Mouse (Mus musculus): ENCODE results near the gene Xpo4. TPM values are rescaled to one million over a fixed set of nuclear protein-coding genes. Genes with fewer than 3 reads are reported as not detected.
A peak's percentile ranks its signal among the peaks of the same experiment; 100 is the strongest.

Gene Xpo4
- 8.8 and 8.9 TPM in 2 replicates for polyA plus RNA-seq (2012; ENCODE audit: insufficient read depth, insufficient read length, missing spikeins)

DNA sequence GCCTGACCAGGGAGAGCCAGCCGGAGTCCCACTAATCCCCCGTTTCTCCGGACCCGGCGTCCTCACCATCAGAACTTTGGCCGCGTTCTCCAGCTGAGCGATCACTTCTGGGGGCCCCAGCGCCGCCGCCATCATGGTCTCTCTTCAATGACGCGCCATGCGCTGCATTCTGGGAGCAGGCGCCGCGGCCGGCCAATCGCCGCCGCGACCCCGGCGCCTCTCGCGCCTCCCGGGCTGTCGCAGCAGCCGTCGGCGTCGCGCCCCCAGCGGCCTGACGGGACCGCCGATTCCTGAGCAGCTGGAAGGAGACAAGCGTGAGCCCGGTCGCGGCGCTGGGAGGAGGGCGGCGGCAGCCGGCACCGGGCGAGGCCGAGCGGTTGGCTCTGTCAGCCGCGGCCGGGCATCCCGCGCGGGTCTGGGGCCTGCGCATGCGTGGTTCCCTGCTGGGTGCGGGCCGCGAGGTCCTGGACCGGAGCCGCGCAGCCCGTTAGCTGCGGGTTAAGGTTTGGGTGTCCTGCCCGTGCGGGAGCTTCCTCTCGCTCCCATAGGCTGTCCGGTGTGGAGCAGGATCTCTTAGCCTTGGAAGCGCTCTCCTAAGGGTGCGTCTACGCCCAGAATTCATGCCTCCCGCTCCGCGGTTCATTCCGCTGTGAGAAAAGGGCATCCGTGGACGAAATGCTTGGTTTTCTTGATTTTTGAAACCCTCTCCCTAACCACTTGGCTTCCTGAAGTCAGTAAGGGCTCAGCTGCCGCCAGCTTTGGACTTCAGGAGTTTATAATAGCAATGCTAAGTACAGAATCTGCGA lies at the start of gene Xpo4:
TSS of gene Xpo4 (minus strand) at position 609 of the 806 bp plus-strand sequence.
- peak within 1 kb of the TSS; percentile 82 for H3K4me3 ChIP-seq (ENCODE audit: insufficient read depth, low read length)
- TF ChIP-seq CTCF (IDR thresholded peaks at IDR 0.05; ENCODE audit: low read depth, low read length) (no peak), POLR2A (IDR thresholded peaks at IDR 0.05; ENCODE audit: borderline replicate concordance, low read depth, low read length) (no peak)

DNA sequence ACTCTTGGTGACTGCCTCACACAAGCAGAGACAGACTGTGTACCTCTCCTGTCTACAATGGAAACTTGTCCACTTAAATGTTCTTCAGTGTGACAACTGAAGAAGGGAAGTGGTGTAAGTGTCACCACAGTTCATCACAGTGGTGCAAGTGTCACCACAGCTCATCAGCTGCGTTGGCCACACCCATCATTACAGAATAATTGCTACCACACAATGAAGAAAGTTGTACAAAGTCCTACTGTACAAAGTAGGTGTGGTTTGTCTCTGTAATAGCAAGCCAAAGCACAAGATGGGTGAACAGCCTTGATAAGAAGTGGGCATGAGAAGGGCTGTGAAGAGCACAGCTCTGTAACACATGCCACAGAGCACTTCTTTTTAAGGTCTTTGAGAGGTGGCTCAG lies 47.7 kb upstream of the Xpo4 start:
- H3K4me1 ChIP-seq (ENCODE audit: control insufficient read depth, insufficient read depth, low read length), result peaks cover 12% of the 10 kb centered on the region
- no peak for TF ChIP-seq POLR2A (IDR thresholded peaks at IDR 0.05; ENCODE audit: borderline replicate concordance, low read depth, low read length)
- TF ChIP-seq CTCF (IDR thresholded peaks at IDR 0.05; ENCODE audit: low read depth, low read length), result no peak
- H3K4me3 ChIP-seq (ENCODE audit: insufficient read depth, low read length), result no peak overlapping the region
- no peak overlapping the region for H3K27ac ChIP-seq (ENCODE audit: insufficient read depth, low read depth, low read length)

More for the DNA sequence above, at the start of gene Xpo4:
- peak within 1 kb of the TSS; percentile 64 for H3K27ac ChIP-seq (ENCODE audit: insufficient read depth, low read depth, low read length)
- peaks cover 25% of the 10 kb centered on the region for H3K4me1 ChIP-seq (ENCODE audit: control insufficient read depth, insufficient read depth, low read length)

DNA sequence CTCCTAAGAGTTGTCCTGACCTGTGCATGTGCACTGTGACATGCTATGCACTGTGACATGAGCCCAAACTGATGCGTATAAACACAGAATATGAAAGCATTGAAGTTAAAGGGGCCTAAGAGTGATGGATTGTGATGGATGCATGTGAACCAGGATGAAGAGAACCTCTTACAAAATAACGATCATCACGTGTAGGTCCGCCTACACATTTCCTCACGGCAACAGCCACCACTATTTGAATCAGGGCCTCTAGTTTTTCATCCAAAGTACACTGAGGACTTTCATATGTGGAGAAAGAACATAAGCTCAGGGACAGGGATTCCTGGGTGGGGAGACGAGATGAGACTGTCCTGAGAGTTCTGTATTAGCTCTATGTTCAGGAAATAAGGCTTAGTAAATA lies 45.8 kb upstream of the Xpo4 start:
- TF ChIP-seq POLR2A (IDR thresholded peaks at IDR 0.05; ENCODE audit: borderline replicate concordance, low read depth, low read length) (no peak), CTCF (IDR thresholded peaks at IDR 0.05; ENCODE audit: low read depth, low read length) (no peak)
- H3K27ac ChIP-seq (ENCODE audit: insufficient read depth, low read depth, low read length), result no peak overlapping the region
- no peak overlapping the region for H3K4me3 ChIP-seq (ENCODE audit: insufficient read depth, low read length)
- peaks cover 12% of the 10 kb centered on the region for H3K4me1 ChIP-seq (ENCODE audit: control insufficient read depth, insufficient read depth, low read length)

DNA sequence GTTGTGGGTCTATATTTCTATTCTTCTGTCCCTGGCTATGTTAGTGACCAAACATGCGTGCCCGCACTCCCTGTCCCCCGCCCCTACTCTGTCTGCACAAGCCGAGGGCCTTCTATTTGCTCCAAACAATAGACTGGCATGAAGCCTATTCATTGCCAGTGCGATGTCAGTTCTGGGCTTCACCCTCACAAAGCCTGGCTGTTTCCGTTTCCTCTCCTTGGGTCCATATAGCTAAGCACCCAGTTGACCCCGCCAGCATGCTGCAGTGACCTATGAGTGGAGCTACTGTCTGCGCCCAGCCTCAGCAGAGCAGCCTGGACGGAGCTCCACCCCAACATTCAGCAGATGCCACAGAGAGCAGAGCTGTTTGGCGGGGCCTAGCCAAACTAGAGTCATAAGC lies 43.9 kb upstream of the Xpo4 start:
- Histone ChIP-seq H3K27ac (ENCODE audit: insufficient read depth, low read depth, low read length) (no peak overlapping the region), H3K4me1 (ENCODE audit: control insufficient read depth, insufficient read depth, low read length) (peaks cover 12% of the 10 kb centered on the region)

DNA sequence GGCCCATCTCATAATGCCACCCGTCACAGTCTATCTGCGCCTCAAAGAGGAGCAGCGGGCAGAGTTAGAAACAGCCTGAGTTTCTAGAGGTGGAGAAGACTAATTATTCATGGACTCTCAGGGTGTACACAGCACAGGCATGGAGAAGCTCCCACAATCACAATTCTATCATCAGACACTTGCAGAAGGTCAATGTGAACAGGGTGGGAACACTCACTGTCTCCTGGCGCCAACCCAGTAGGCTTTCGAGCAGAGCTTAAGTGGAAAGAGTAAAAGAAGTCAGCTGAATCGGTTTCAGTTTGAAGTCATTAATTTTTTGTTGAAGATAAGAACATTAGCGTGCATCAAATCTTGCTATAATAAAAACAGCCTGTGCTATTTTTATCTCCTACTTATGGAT lies 43.4 kb upstream of the Xpo4 start:
- Histone ChIP-seq H3K4me3 (ENCODE audit: insufficient read depth, low read length) (no peak overlapping the region), H3K27ac (ENCODE audit: insufficient read depth, low read depth, low read length) (no peak overlapping the region), H3K4me1 (ENCODE audit: control insufficient read depth, insufficient read depth, low read length) (peaks cover 12% of the 10 kb centered on the region)
- TF ChIP-seq CTCF (IDR thresholded peaks at IDR 0.05; ENCODE audit: low read depth, low read length), result no peak
- TF ChIP-seq POLR2A (IDR thresholded peaks at IDR 0.05; ENCODE audit: borderline replicate concordance, low read depth, low read length), result no peak

More for the DNA sequence above, 43.9 kb upstream of the Xpo4 start:
- TF ChIP-seq CTCF (IDR thresholded peaks at IDR 0.05; ENCODE audit: low read depth, low read length), result no peak
- no peak for TF ChIP-seq POLR2A (IDR thresholded peaks at IDR 0.05; ENCODE audit: borderline replicate concordance, low read depth, low read length)
- no peak overlapping the region for H3K4me3 ChIP-seq (ENCODE audit: insufficient read depth, low read length)

DNA sequence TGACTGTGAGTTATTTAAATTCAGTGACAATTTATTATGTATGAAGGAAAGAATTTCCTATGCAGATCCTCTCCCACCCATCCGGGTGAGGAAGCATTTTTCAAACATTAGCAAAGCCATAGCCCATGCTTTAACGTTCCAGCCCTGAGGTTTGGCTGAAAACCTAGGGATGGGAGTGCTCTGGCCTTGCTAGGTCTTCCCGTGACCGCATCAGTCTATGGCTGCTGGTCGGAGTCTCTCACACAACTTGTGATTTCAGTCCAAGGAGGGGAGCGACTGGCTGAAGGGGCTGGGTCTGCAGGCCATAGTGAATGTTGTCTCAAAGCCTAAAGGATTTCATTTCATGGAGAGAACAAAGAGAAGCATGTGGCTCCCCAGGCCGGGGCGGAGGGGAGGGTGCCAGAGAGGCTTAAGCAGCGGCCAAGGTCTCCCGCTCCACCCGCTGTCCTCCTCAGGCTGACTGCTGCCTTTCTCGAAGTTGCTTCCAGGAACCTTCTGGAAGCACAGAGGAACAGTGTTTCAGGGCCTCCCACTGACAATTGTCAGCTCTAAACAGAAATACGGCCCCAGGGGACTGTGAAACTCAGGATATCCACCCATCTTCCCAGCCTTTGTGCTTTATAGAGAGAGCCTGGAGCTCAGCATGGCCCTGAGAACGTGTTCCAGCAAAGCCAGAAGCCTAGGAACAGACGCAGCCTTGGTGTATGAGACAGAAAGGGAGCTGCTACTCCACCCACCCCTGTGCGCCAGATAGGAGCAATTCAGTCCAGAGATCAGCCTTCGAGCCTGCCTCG lies 42.1 kb upstream of the Xpo4 start:
- Histone ChIP-seq H3K4me1 (ENCODE audit: control insufficient read depth, insufficient read depth, low read length) (peaks cover under 1% of the 10 kb centered on the region), H3K27ac (ENCODE audit: insufficient read depth, low read depth, low read length) (no peak overlapping the region)

DNA sequence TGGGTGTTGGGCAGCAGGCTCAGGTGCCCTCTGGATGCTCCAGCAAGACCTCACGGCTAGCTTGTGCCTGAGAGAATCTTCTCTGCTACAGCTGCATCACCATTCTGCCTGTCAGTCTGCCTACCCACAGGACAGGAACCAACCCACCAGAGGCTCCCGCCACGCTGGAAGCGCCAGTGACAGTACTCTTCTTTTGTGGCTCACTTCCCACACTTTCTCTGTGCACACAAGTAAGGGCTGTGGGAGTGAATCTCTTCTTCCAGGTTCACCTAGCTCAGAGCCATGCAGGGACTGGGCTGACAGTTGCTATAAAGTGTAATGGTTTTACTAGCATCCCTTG lies 41.5 kb upstream of the Xpo4 start:
- peaks cover 6% of the 10 kb centered on the region; the same call in 1 of the 2 replicates for H3K4me1 ChIP-seq (ENCODE audit: control insufficient read depth, insufficient read depth, low read length)
- H3K27ac ChIP-seq (ENCODE audit: insufficient read depth, low read depth, low read length), result no peak overlapping the region
- H3K4me3 ChIP-seq (ENCODE audit: insufficient read depth, low read length), result no peak overlapping the region
- TF ChIP-seq CTCF (IDR thresholded peaks at IDR 0.05; ENCODE audit: low read depth, low read length), result no peak
- TF ChIP-seq POLR2A (IDR thresholded peaks at IDR 0.05; ENCODE audit: borderline replicate concordance, low read depth, low read length), result no peak

More for the DNA sequence above, 42.1 kb upstream of the Xpo4 start:
- no peak for TF ChIP-seq POLR2A (IDR thresholded peaks at IDR 0.05; ENCODE audit: borderline replicate concordance, low read depth, low read length)
- no peak for TF ChIP-seq CTCF (IDR thresholded peaks at IDR 0.05; ENCODE audit: low read depth, low read length)
- H3K4me3 ChIP-seq (ENCODE audit: insufficient read depth, low read length), result no peak overlapping the region

DNA sequence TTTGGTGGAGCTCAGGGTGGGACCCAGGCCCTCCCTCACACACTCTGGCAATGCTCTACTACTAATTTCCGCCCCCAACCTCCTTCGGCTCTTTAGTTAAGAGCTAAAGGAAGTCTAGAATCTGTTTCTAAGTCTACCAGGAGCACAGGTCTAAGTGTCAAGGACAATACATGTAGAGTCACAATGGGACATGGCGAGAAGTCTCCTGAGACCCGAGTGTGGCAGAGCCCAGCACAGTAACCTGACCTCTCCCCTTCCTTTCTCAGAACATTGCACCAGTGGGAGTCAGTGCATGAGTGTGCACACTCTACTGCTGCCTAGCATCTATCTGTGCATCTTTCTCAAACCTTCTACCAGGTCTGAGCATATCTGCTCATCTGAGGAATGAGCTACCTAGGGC lies 40.5 kb upstream of the Xpo4 start:
- Histone ChIP-seq H3K4me1 (ENCODE audit: control insufficient read depth, insufficient read depth, low read length) (peaks cover 9% of the 10 kb centered on the region), H3K27ac (ENCODE audit: insufficient read depth, low read depth, low read length) (no peak overlapping the region), H3K4me3 (ENCODE audit: insufficient read depth, low read length) (no peak overlapping the region)
- TF ChIP-seq POLR2A (IDR thresholded peaks at IDR 0.05; ENCODE audit: borderline replicate concordance, low read depth, low read length) (no peak), CTCF (IDR thresholded peaks at IDR 0.05; ENCODE audit: low read depth, low read length) (no peak)

DNA sequence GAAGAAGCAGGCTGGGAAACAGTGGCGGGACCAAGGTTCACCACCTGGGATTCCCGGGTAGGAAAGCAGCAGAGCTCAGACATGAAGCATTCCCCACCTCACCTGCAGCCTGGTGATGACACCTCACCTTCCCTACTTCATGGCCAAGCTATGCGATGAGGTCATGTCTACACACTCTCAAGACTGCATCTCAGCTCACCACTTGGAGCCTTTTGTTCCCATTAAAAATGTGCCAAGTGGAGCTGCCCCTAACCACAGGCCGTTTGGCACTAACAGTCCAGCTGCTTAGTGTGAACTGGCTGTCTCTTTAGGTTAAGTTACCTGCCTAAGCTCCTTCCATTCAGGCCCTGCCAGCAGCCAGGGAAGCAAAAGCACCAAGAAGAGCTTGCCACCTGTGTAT lies 39.8 kb upstream of the Xpo4 start:
- H3K4me3 ChIP-seq (ENCODE audit: insufficient read depth, low read length), result no peak overlapping the region
- no peak for TF ChIP-seq CTCF (IDR thresholded peaks at IDR 0.05; ENCODE audit: low read depth, low read length)
- TF ChIP-seq POLR2A (IDR thresholded peaks at IDR 0.05; ENCODE audit: borderline replicate concordance, low read depth, low read length), result no peak
- no peak overlapping the region for H3K27ac ChIP-seq (ENCODE audit: insufficient read depth, low read depth, low read length)
- H3K4me1 ChIP-seq (ENCODE audit: control insufficient read depth, insufficient read depth, low read length), result peaks cover 9% of the 10 kb centered on the region

Measured in bone marrow macrophage, adult 2 months (primary cell).